Mouse (Mus musculus) heart, embryonic 11.5 days (tissue): ENCODE results near the gene Sytl1. TPM values are rescaled to one million over a fixed set of nuclear protein-coding genes. Genes with fewer than 3 reads are reported as not detected.
A peak's percentile ranks its signal among the peaks of the same experiment; 100 is the strongest.

Experiments
- ATAC-seq: fragments of 200-750 bp; cut with Nextera tagmentation; replicated peaks from 2 replicates; pipeline ENCODE4 v1.8.0; 2017; ENCODE audit warnings: moderate library complexity; ENCODE audit not compliant: insufficient number of reproducible peaks, low FRiP score, low TSS enrichment
- H3K27ac ChIP-seq: fragments of 300-500 bp; sonication (generic); 2 replicates; pipeline ENCODE4 v1.5.1; 2014; ENCODE audit warnings: mild to moderate bottlenecking, low read depth, low read length
- H3K27me3 ChIP-seq: fragments of 300-500 bp; sonication (generic); 2 replicates; pipeline ENCODE4 v1.6.1; 2014; ENCODE audit warnings: mild to moderate bottlenecking, low read length, mixed read lengths; ENCODE audit not compliant: control insufficient read depth, insufficient read depth
- H3K36me3 ChIP-seq: fragments of 300-500 bp; sonication (generic); 2 replicates; pipeline ENCODE4 v1.6.1; 2014; ENCODE audit warnings: mild to moderate bottlenecking, low read length, moderate library complexity, mixed read lengths; ENCODE audit not compliant: control insufficient read depth, insufficient read depth
- H3K4me1 ChIP-seq: fragments of 300-500 bp; sonication (generic); 2 replicates; pipeline ENCODE4 v1.6.1; 2014; ENCODE audit warnings: low read length; ENCODE audit not compliant: control insufficient read depth, insufficient read depth
- H3K4me2 ChIP-seq: fragments of 300-500 bp; sonication (generic); 2 replicates; pipeline ENCODE4 v1.6.1; 2014; ENCODE audit warnings: mild to moderate bottlenecking, moderate library complexity
- H3K4me3 ChIP-seq: fragments of 300-500 bp; sonication (generic); 2 replicates; pipeline ENCODE4 v1.5.1; 2014; ENCODE audit warnings: low read depth, low read length
- H3K9ac ChIP-seq: fragments of 300-500 bp; sonication (generic); 2 replicates; pipeline ENCODE4 v1.6.1; 2014; ENCODE audit warnings: mild to moderate bottlenecking, low read depth, low read length, moderate library complexity
- H3K9me3 ChIP-seq: fragments of 300-500 bp; sonication (generic); replicated peaks from 2 replicates; pipeline ENCODE4 v1.6.1; 2016; ENCODE audit warnings: low read length; ENCODE audit not compliant: control insufficient read depth
- WGBS: fragments of 180-500 bp; shearing (Covaris S2); extraction: QIAGEN DNeasy Blood & Tissue Kit; methylation state at CpG from one replicate; pipeline ENCODE4 v1.1.7; 2014; ENCODE audit not compliant: insufficient replicate concordance; 5-methylcytosine and 5-hydroxymethylcytosine counted together
- polyA plus RNA-seq: library from polyadenylated mRNA; unstranded; fragments of >200 nt; fragmentation: Nextera tagmentation; extraction: Ambion mirVana; gene quantifications from 2 replicates; pipeline ENCODE4 v1.2.1, GENCODE M21; 2014

Sytl1 gene
- polyA plus RNA-seq, 1 experiment from 2014 or later: 0.42 TPM

GRCm38 (mm10) chr4:133261641-133262374 lies 1.1 kb downstream of the Sytl1 start:
- ATAC-seq: no peak
- Histone ChIP-seq H3K27ac (no peak overlapping the region), H3K9me3 (0 out of 2 replicates have a peak, but pooled peaks cover 3% of the 10 kb centered on the region), H3K4me2 (no peak overlapping the region), H3K9ac (no peak overlapping the region; the same call in 1 of the 2 replicates), H3K27me3 (peaks cover 18% of the 10 kb centered on the region), H3K4me3 (no peak overlapping the region), H3K36me3 (peaks cover 27% of the 10 kb centered on the region), H3K4me1 (peaks cover 1% of the 10 kb centered on the region; the same call in 1 of the 2 replicates)
- 47% methylated on average over 10 of the region's 10 CpGs for whole genome bisulfite sequencing

GRCm38 (mm10) chr4:133257798-133258408 lies 5.0 kb downstream of the Sytl1 start:
- no peak overlapping the region for H3K4me2 ChIP-seq
- no peak for ATAC-seq
- H3K4me1 ChIP-seq: peaks cover 3% of the 10 kb centered on the region; the same call in 1 of the 2 replicates
- H3K4me3 ChIP-seq: no peak overlapping the region
- no peak overlapping the region for H3K9ac ChIP-seq
- no peaks in the 10 kb centered on the region for H3K9me3 ChIP-seq
- H3K36me3 ChIP-seq: no peaks in the 10 kb centered on the region
- H3K27ac ChIP-seq: no peak overlapping the region
- 64% methylated on average over 12 of the region's 12 CpGs for WGBS
- peaks cover 45% of the 10 kb centered on the region for H3K27me3 ChIP-seq

GRCm38 (mm10) chr4:133257230-133257629 lies 5.7 kb downstream of the Sytl1 start:
- H3K36me3 ChIP-seq: no peaks in the 10 kb centered on the region
- 0 out of 2 replicates have a peak overlapping the region, but pooled peaks have one; percentile 40 for H3K9ac ChIP-seq
- WGBS: 33% methylated on average over 12 of the region's 12 CpGs
- no peak overlapping the region for H3K4me3 ChIP-seq
- peak overlapping the region; percentile 8; the same call in 1 of the 2 replicates for H3K4me2 ChIP-seq
- no peaks in the 10 kb centered on the region for H3K9me3 ChIP-seq
- H3K27ac ChIP-seq: no peak overlapping the region
- peaks cover 51% of the 10 kb centered on the region for H3K27me3 ChIP-seq
- no peak for ATAC-seq
- peaks cover 3% of the 10 kb centered on the region; the same call in 1 of the 2 replicates for H3K4me1 ChIP-seq

- peak overlapping the region; percentile 8; the same call in 1 of the 2 replicates for H3K4me2 ChIP-seq
- 0 out of 2 replicates have a peak overlapping the region, but pooled peaks have one; percentile 40 for H3K9ac ChIP-seq
Measured at GRCm38 (mm10) chr4:133256820-133257219, 6.1 kb downstream of the Sytl1 start.

GRCm38 (mm10) chr4:133255392-133255791 lies 7.5 kb downstream of the Sytl1 start:
- peaks cover 69% of the 10 kb centered on the region for H3K27me3 ChIP-seq
- H3K27ac ChIP-seq: no peak overlapping the region
- 45% methylated on average over 6 of the region's 6 CpGs for WGBS
- ATAC-seq: no peak
- no peak overlapping the region for H3K4me3 ChIP-seq
- H3K9ac ChIP-seq: no peak overlapping the region
- peaks cover 15% of the 10 kb centered on the region for H3K4me1 ChIP-seq
- no peaks in the 10 kb centered on the region for H3K36me3 ChIP-seq
- no peak overlapping the region for H3K4me2 ChIP-seq
- H3K9me3 ChIP-seq: no peaks in the 10 kb centered on the region

More at GRCm38 (mm10) chr4:133256820-133257219, 6.1 kb downstream of the Sytl1 start:
- H3K36me3 ChIP-seq: no peaks in the 10 kb centered on the region
- no peak overlapping the region for H3K27ac ChIP-seq
- no peak for ATAC-seq
- peaks cover 3% of the 10 kb centered on the region; the same call in 1 of the 2 replicates for H3K4me1 ChIP-seq
- 15% methylated on average over 23 of the region's 24 CpGs for WGBS
- 0 out of 2 replicates have a peak overlapping the region, but pooled peaks have one; percentile 11 for H3K4me3 ChIP-seq
- no peaks in the 10 kb centered on the region for H3K9me3 ChIP-seq
- H3K27me3 ChIP-seq: peaks cover 55% of the 10 kb centered on the region

- H3K27me3 ChIP-seq: peaks cover 82% of the 10 kb centered on the region
- no peaks in the 10 kb centered on the region for H3K9me3 ChIP-seq
- H3K4me3 ChIP-seq: no peak overlapping the region
- no peak overlapping the region for H3K9ac ChIP-seq
- no peak overlapping the region for H3K27ac ChIP-seq
- no peak for ATAC-seq
- H3K36me3 ChIP-seq: no peaks in the 10 kb centered on the region
- H3K4me2 ChIP-seq: no peak overlapping the region
- WGBS: 79% methylated on average over 12 of the region's 12 CpGs
- H3K4me1 ChIP-seq: peaks cover 15% of the 10 kb centered on the region
Measured at GRCm38 (mm10) chr4:133253412-133253811, 9.5 kb downstream of the Sytl1 start.

- Histone ChIP-seq H3K4me1 (peaks cover 18% of the 10 kb centered on the region), H3K9me3 (no peaks in the 10 kb centered on the region), H3K36me3 (no peaks in the 10 kb centered on the region), H3K27ac (no peak overlapping the region), H3K9ac (no peak overlapping the region), H3K4me2 (no peak overlapping the region), H3K27me3 (peaks cover 84% of the 10 kb centered on the region), H3K4me3 (no peak overlapping the region)
- 35% methylated on average over 4 of the region's 4 CpGs for WGBS
- ATAC-seq: no peak
Measured at GRCm38 (mm10) chr4:133252089-133252488, 10.8 kb downstream of the Sytl1 start.

- Histone ChIP-seq H3K27me3 (peaks cover 82% of the 10 kb centered on the region), H3K36me3 (no peaks in the 10 kb centered on the region), H3K9ac (peak overlapping the region; percentile 29; the same call in 1 of the 2 replicates), H3K4me2 (peak overlapping the region; percentile 69), H3K9me3 (no peaks in the 10 kb centered on the region), H3K4me3 (peak overlapping the region; percentile 39), H3K4me1 (peaks cover 18% of the 10 kb centered on the region), H3K27ac (no peak overlapping the region)
- WGBS: 3% methylated on average over 31 of the region's 31 CpGs
- ATAC-seq: no peak
Measured at GRCm38 (mm10) chr4:133251214-133251613, 11.7 kb downstream of the Sytl1 start.
